Mouse (Mus musculus): ENCODE measurements around the gene Flt3l. TPM values are rescaled to one million over a fixed set of nuclear protein-coding genes. Genes with fewer than 3 reads are reported as not detected.
A peak's percentile ranks its signal among the peaks of the same experiment; 100 is the strongest.
"Not testable (repeated sequence)": the region's sequence is repeated elsewhere in the genome, so short reads cannot be mapped to it uniquely, and the experiment has no call there.

The Flt3l gene
- polyA plus RNA-seq, 1 experiment from 2014 or later = 1.3 TPM

DNA sequence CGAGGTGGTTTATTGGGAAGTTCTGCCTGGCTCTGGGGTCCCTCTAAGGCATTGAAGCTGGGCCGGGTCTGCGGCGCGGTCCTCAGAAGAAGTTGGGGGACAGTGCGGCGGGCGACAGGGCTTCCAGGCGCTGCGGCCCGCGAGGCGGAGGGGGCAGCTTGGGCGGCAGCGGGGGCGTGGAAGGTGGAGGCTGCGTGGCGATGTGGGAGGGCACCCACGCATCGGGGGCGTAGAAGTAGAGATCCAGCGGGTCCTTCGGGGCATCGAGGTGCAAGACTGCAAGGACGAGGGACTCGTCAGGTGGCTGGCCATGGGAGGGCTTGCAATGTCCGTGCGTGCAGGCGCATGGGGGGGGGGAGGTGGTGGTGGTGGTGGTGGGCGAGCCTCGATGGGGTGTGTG is 40.1 kb upstream of the Flt3l start:
- WGBS = 2% methylated on average over 30 of the region's 31 CpGs
- Histone ChIP-seq H3K36me3 (ENCODE audit: control insufficient read depth, insufficient read depth, low read length) (no peaks in the 10 kb centered on the region), H3K4me2 (ENCODE audit: low read depth, low read length) (peak overlapping the region; percentile 16; the same call in 1 of the 2 replicates), H3K4me3 (ENCODE audit: low read depth, low read length) (no peak overlapping the region; the same call in 1 of the 2 replicates), H3K4me1 (ENCODE audit: control insufficient read depth, insufficient read depth, low read length) (no peaks in the 10 kb centered on the region), H3K27ac (ENCODE audit: low read depth, low read length) (no peak overlapping the region), H3K9ac (replicated peaks; ENCODE audit: low read depth, low read length) (no peak overlapping the region), H3K9me3 (ENCODE audit: control insufficient read depth, low read length) (no peaks in the 10 kb centered on the region), H3K27me3 (ENCODE audit: control insufficient read depth, insufficient read depth, low read length) (peaks cover 58% of the 10 kb centered on the region)
- no peak for ATAC-seq (ENCODE audit: low read depth)

DNA sequence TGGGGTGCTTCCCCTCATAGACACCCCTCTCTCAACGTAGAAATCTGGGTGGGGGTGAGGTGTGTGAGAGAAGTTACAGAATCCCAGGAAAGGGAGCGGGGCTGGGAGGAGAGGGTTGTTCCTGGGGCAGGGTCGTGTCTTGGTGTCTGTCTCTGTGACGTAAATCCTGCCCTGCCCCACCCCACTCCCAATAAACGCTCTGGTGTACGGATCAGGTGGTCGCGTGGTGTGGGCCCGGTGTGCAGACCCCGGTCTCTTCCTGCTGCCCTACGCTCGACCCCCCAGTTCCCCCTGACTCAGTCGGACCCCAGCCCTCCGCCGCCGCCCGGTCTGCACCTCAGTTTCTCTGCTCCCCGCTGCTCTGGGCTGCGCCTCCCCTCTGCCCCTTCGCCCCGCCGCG is 39.7 kb upstream of the Flt3l start:
- Histone ChIP-seq H3K4me1 (ENCODE audit: control insufficient read depth, insufficient read depth, low read length) (no peaks in the 10 kb centered on the region), H3K4me2 (ENCODE audit: low read depth, low read length) (peak overlapping the region; percentile 16; the same call in 1 of the 2 replicates), H3K9ac (replicated peaks; ENCODE audit: low read depth, low read length) (no peak overlapping the region), H3K36me3 (ENCODE audit: control insufficient read depth, insufficient read depth, low read length) (no peaks in the 10 kb centered on the region), H3K4me3 (ENCODE audit: low read depth, low read length) (no peak overlapping the region; the same call in 1 of the 2 replicates), H3K9me3 (ENCODE audit: control insufficient read depth, low read length) (no peaks in the 10 kb centered on the region), H3K27me3 (ENCODE audit: control insufficient read depth, insufficient read depth, low read length) (peaks cover 54% of the 10 kb centered on the region), H3K27ac (ENCODE audit: low read depth, low read length) (no peak overlapping the region)
- no peak for ATAC-seq (ENCODE audit: low read depth)
- WGBS = 2% methylated on average over 22 of the region's 23 CpGs

DNA sequence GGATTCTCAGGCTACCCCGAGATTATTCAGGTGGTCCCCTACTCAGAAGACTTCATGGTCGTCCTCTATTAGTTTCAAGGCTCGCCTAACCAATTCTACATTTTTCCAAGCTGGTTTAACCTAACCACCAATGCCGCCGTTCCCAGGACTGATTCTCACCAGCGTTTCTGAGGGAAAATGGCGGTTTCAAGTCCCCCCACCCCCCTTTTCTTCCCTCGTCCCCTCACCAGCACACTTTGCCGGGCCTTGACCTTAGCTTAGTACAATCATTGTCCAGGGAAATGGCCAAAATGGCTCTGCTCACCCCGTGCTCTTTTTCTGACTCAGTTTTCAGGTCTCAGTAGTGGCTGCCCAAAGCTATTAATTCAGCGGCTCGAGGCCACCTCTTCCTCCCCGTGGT is 39.2 kb upstream of the Flt3l start:
- Histone ChIP-seq H3K4me2 (ENCODE audit: low read depth, low read length) (no peak overlapping the region), H3K9me3 (ENCODE audit: control insufficient read depth, low read length) (no peaks in the 10 kb centered on the region), H3K9ac (replicated peaks; ENCODE audit: low read depth, low read length) (no peak overlapping the region), H3K27me3 (ENCODE audit: control insufficient read depth, insufficient read depth, low read length) (peaks cover 49% of the 10 kb centered on the region), H3K4me3 (ENCODE audit: low read depth, low read length) (no peak overlapping the region), H3K27ac (ENCODE audit: low read depth, low read length) (no peak overlapping the region), H3K36me3 (ENCODE audit: control insufficient read depth, insufficient read depth, low read length) (no peaks in the 10 kb centered on the region), H3K4me1 (ENCODE audit: control insufficient read depth, insufficient read depth, low read length) (no peaks in the 10 kb centered on the region)
- no peak for ATAC-seq (ENCODE audit: low read depth)
- WGBS = 3% methylated on average over 13 of the region's 13 CpGs

DNA sequence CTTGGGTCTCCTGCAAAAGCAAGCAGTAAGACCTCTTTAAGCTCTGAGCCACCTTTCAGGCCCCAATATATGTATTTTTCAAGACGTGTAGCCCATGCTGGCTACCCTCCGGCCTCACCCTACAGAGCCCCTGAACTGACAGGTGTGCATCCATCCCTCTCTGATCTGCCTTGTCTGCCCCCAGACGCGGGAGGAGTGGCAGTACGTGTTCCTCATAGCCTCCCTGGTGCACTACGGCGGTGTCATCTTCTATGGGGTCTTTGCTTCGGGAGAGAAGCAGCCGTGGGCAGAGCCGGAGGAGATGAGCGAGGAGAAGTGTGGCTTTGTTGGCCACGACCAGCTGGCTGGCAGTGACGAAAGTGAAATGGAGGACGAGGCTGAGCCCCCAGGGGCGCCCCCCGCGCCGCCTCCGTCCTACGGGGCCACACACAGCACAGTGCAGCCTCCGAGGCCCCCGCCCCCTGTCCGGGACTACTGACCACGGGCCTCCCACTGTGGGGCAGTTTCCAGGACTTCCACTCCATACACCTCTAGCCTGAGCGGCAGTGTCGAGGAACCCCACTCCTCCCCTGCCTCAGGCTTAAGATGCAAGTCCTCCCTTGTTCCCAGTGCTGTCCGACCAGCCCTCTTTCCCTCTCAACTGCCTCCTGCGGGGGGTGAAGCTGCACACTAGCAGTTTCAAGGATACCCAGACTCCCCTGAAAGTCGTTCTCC is 38.5 kb upstream of the Flt3l start:
- 3% methylated on average over 29 of the region's 29 CpGs for WGBS
- no peak overlapping the region for H3K9ac ChIP-seq (replicated peaks; ENCODE audit: low read depth, low read length)
- H3K36me3 ChIP-seq (ENCODE audit: control insufficient read depth, insufficient read depth, low read length) = no peaks in the 10 kb centered on the region
- H3K9me3 ChIP-seq (ENCODE audit: control insufficient read depth, low read length) = no peaks in the 10 kb centered on the region
- peak; percentile 46; the same call in 1 of the 2 replicates for ATAC-seq (ENCODE audit: low read depth)
- peaks cover 43% of the 10 kb centered on the region for H3K27me3 ChIP-seq (ENCODE audit: control insufficient read depth, insufficient read depth, low read length)
- no peak overlapping the region for H3K4me3 ChIP-seq (ENCODE audit: low read depth, low read length)
- no peak overlapping the region for H3K4me2 ChIP-seq (ENCODE audit: low read depth, low read length)
- H3K27ac ChIP-seq (ENCODE audit: low read depth, low read length) = no peak overlapping the region
- no peaks in the 10 kb centered on the region for H3K4me1 ChIP-seq (ENCODE audit: control insufficient read depth, insufficient read depth, low read length)

DNA sequence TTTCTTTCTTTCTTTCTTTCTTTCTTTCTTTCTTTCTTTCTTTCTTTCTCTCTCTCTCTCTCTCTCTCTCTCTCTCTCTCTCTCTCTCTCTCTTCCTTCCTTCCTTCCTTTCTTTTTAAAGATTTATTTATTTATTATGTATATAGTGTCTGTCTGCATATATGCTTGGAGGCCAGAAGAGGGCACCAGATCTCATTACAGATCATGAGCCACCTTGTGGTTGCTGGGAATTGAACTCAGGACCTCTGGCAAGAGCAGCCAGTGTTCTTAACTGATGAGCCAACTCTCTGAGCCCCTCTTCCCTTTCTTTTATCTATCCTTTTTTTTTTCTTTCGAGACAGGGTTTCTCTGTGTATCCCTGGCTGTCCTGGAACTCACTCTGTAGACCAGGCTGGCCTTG is 37.5 kb upstream of the Flt3l start:
- H3K36me3 ChIP-seq (ENCODE audit: control insufficient read depth, insufficient read depth, low read length); H3K4me3 ChIP-seq (ENCODE audit: low read depth, low read length); H3K4me2 ChIP-seq (ENCODE audit: low read depth, low read length); H3K4me1 ChIP-seq (ENCODE audit: control insufficient read depth, insufficient read depth, low read length); H3K9me3 ChIP-seq (ENCODE audit: control insufficient read depth, low read length); H3K27ac ChIP-seq (ENCODE audit: low read depth, low read length); H3K9ac ChIP-seq (replicated peaks; ENCODE audit: low read depth, low read length); ATAC-seq (ENCODE audit: low read depth): not testable (repeated sequence)
- peaks cover 43% of the 10 kb centered on the region for H3K27me3 ChIP-seq (ENCODE audit: control insufficient read depth, insufficient read depth, low read length)
- 69% methylated on average over 1 of the region's 1 CpGs for WGBS

DNA sequence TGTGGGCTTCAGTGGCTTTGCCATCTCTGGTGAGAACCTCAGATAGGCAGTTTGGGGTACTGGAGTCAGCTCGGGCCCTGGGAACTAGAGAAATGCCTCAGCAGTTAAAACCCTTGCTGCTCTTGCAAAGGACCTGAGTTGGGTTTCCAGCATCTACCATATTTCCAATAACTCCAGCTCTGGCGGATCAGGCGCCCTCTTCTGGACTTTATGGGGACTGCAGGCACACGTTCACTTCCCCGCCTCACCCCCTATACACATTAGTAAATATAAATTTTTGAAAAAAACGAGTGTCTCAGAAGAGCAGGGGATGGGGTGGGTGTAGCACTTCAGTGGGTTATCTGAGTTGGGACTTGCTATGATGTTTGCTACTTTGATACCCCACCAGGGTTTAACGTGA is 36.7 kb upstream of the Flt3l start:
- Histone ChIP-seq H3K27me3 (ENCODE audit: control insufficient read depth, insufficient read depth, low read length) (peaks cover 42% of the 10 kb centered on the region), H3K36me3 (ENCODE audit: control insufficient read depth, insufficient read depth, low read length) (no peaks in the 10 kb centered on the region), H3K4me1 (ENCODE audit: control insufficient read depth, insufficient read depth, low read length) (no peaks in the 10 kb centered on the region), H3K4me2 (ENCODE audit: low read depth, low read length) (no peak overlapping the region), H3K4me3 (ENCODE audit: low read depth, low read length) (no peak overlapping the region), H3K9ac (replicated peaks; ENCODE audit: low read depth, low read length) (no peak overlapping the region), H3K9me3 (ENCODE audit: control insufficient read depth, low read length) (no peaks in the 10 kb centered on the region), H3K27ac (ENCODE audit: low read depth, low read length) (no peak overlapping the region)
- WGBS = 58% methylated on average over 7 of the region's 7 CpGs
- no peak for ATAC-seq (ENCODE audit: low read depth)

DNA sequence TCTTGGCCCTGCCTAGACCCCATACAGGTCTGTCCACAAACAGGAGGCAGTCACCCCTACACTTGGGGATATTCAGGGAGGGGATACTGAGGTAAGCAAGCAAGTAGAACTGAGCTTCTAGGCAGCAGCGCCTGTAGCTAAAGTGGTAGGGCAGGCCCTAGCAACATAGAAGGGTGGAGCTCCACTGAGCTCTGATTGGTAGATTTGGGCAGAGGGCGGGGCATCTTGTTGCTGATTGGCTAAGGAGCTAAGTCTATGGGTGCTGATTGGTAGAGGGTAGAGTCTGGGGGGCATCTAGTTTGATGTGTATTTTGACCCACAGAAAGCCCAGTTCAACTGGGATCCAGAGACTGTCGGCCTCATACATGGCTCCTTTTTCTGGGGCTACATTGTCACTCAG is 33.3 kb upstream of the Flt3l start:
- no peaks in the 10 kb centered on the region for H3K4me1 ChIP-seq (ENCODE audit: control insufficient read depth, insufficient read depth, low read length)
- no peak overlapping the region for H3K4me3 ChIP-seq (ENCODE audit: low read depth, low read length)
- H3K27me3 ChIP-seq (ENCODE audit: control insufficient read depth, insufficient read depth, low read length) = peaks cover 47% of the 10 kb centered on the region
- no peak overlapping the region for H3K27ac ChIP-seq (ENCODE audit: low read depth, low read length)
- WGBS = 89% methylated on average over 3 of the region's 3 CpGs
- no peak overlapping the region for H3K4me2 ChIP-seq (ENCODE audit: low read depth, low read length)
- ATAC-seq (ENCODE audit: low read depth) = no peak
- no peaks in the 10 kb centered on the region for H3K36me3 ChIP-seq (ENCODE audit: control insufficient read depth, insufficient read depth, low read length)
- no peaks in the 10 kb centered on the region for H3K9me3 ChIP-seq (ENCODE audit: control insufficient read depth, low read length)
- H3K9ac ChIP-seq (replicated peaks; ENCODE audit: low read depth, low read length) = no peak overlapping the region

DNA sequence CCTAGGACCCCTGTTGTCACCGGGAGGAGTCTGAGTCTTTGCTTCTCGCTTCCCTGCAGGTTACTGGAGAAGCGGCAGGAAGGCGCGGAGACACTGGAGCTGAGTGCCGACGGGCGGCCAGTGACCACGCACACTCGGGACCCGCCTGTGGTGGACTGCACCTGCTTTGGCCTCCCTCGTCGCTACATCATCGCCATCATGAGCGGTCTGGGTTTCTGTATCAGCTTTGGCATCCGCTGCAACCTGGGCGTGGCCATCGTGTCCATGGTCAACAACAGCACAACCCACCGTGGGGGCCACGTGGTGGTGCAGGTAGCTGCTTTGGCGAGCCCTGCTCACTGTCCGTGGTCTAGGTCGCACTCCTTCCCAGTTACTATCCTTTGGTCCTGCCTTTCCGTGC is 32.4 kb upstream of the Flt3l start:
- Histone ChIP-seq H3K4me3 (ENCODE audit: low read depth, low read length) (peak overlapping the region; percentile 11; the same call in 1 of the 2 replicates), H3K36me3 (ENCODE audit: control insufficient read depth, insufficient read depth, low read length) (no peaks in the 10 kb centered on the region), H3K4me1 (ENCODE audit: control insufficient read depth, insufficient read depth, low read length) (no peaks in the 10 kb centered on the region), H3K27ac (ENCODE audit: low read depth, low read length) (no peak overlapping the region), H3K27me3 (ENCODE audit: control insufficient read depth, insufficient read depth, low read length) (peaks cover 50% of the 10 kb centered on the region), H3K9ac (replicated peaks; ENCODE audit: low read depth, low read length) (no peak overlapping the region), H3K9me3 (ENCODE audit: control insufficient read depth, low read length) (no peaks in the 10 kb centered on the region), H3K4me2 (ENCODE audit: low read depth, low read length) (peak overlapping the region; percentile 11; the same call in 1 of the 2 replicates)
- ATAC-seq (ENCODE audit: low read depth) = no peak
- 2% methylated on average over 24 of the region's 24 CpGs for WGBS

DNA sequence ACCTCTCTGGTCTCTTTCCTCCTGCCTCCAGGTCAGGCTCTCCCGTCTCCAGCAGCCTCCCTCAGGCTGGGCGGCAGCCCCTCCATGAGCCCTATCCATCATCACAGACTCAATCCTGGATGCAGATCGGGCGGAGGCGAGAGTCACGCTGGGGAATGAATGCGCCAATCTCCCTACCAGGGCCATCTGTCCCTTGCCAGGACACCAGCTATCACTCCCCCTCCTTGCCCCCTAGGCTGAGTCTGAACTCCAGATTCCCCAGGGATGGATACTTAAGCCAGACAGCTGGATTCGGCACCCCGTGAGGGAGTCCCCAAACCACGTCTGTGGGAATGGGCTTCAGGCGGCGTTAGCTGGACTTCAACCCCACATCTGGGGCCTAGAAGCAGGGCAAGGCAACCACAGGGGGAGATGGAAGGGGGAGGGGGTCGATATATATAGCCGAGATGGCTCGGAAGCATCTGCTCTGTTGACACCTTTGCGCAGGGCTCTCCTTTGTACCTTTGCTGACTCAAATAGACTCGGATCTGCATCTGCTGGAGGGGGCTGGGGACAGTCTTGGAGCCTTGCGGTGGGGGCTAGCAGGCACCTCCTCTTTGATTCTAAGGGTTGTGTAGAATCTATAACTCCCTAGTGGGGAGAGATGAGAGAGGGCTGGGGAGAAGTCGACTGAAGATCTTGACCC is 31.7 kb upstream of the Flt3l start:
- H3K9ac ChIP-seq (replicated peaks; ENCODE audit: low read depth, low read length) = no peak overlapping the region
- no peak for ATAC-seq (ENCODE audit: low read depth)
- H3K36me3 ChIP-seq (ENCODE audit: control insufficient read depth, insufficient read depth, low read length) = no peaks in the 10 kb centered on the region
- H3K9me3 ChIP-seq (ENCODE audit: control insufficient read depth, low read length) = no peaks in the 10 kb centered on the region
- WGBS = 5% methylated on average over 19 of the region's 19 CpGs
- no peak overlapping the region for H3K27ac ChIP-seq (ENCODE audit: low read depth, low read length)
- H3K4me1 ChIP-seq (ENCODE audit: control insufficient read depth, insufficient read depth, low read length) = no peaks in the 10 kb centered on the region
- no peak overlapping the region for H3K4me3 ChIP-seq (ENCODE audit: low read depth, low read length)
- peaks cover 58% of the 10 kb centered on the region for H3K27me3 ChIP-seq (ENCODE audit: control insufficient read depth, insufficient read depth, low read length)
- peak overlapping the region; percentile 11; the same call in 1 of the 2 replicates for H3K4me2 ChIP-seq (ENCODE audit: low read depth, low read length)

Data from neural tube, embryonic 14.5 days (tissue).